Mouse (Mus musculus) small intestine, adult 2 months (tissue): ENCODE data around the gene Nav1.

Source experiments
- CTCF ChIP-seq: fragments of 200-500 bp; IDR thresholded peaks from 2 replicates; pipeline ENCODE4 v1.5.1; 2012; ENCODE audit warnings: low read depth, mild to moderate bottlenecking, control low read depth, inconsistent platforms, low read length, moderate library complexity, mixed read lengths; ENCODE audit not compliant: insufficient replicate concordance, insufficient read length; ENCODE audit errors: extremely low read depth
- POLR2A ChIP-seq: fragments of 200-500 bp; IDR thresholded peaks from 2 replicates; pipeline ENCODE4 v1.6.1; 2012; ENCODE audit warnings: low read depth, mild to moderate bottlenecking, control low read depth, inconsistent platforms, low read length, moderate library complexity

GRCm38 (mm10) chr1:135553615-135554014, 53.5 kb downstream of the Nav1 start:
- TF ChIP-seq POLR2A: no peak
- TF ChIP-seq CTCF: no peak
